Mouse (Mus musculus): ENCODE results near the gene Tram2.

GRCm38 (mm10) chr1:21080362-21080761, 1.3 kb upstream of the Tram2 start:
- no peak for TF ChIP-seq POLR2A (IDR thresholded peaks at IDR 0.05; ENCODE audit: control insufficient read depth, low read depth, low read length)
- TF ChIP-seq CTCF (IDR thresholded peaks at IDR 0.05; ENCODE audit: control insufficient read depth, insufficient read depth, insufficient replicate concordance, low read depth, low read length), result no peak

Data from testis, adult 2 months (tissue).